Mouse (Mus musculus) embryonic stem cell, embryonic (primary cell): ENCODE data around the gene Ppargc1a.

ENCODE experiments used
- CTCF ChIA-PET, 4 experiments: fragments of 300-600 bp in 2 of 4; fragments of 350-600 bp in 2 of 4; sonication (Branson Sonifier 250); formaldehyde crosslinking; loops; one replicate each; lab custom pipeline; 2022; ENCODE audit warnings: inconsistent platforms in 2 of 4; lab: Charles Lee
- POLR2A ChIA-PET, 4 experiments: fragments of 300-600 bp in 2 of 4; fragments of 350-600 bp in 2 of 4; sonication (Branson Sonifier 250); formaldehyde crosslinking; loops; one replicate each; lab custom pipeline; 2022; ENCODE audit warnings: antibody characterized with exemption in 4 of 4, inconsistent platforms in 1 of 4; lab: Charles Lee

Ppargc1a gene

DNA sequence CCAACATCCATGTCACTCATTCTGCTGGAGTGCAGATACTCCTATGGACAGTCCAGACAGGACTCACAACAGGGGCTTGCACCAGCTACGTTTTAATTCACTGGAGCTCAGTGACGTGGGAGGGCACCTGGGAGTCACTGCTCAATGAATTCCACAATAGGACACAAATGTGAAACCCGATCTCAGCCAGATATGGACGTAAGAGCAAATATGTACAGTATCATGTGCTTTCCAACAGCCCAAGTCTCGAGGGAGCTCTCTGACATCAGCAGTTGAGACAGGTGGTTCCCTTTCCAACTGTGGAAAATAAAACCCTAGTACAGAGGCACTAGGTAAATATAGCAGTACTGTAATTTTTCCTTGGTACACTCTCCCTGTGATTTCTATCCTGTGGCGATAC is at the start of gene Ppargc1a:
Gene Ppargc1a, minus strand, starts transcription at position 68 of the 400 bp plus-strand sequence.
- POLR2A ChIA-PET: no interaction called here
- CTCF ChIA-PET: interaction anchor here in 1 of 4 experiments (0.6 kb wide), 1 partner anchor 46 kb away, joined by 3 read pairs; no protein-coding TSS in a partner anchor

GRCm38 (mm10) chr5:51616877-51617276 is 49.4 kb upstream of the Ppargc1a start:
- ChIA-PET POLR2A (no interaction called here), CTCF (no interaction called here)

GRCm38 (mm10) chr5:51612049-51612448 is 44.5 kb upstream of the Ppargc1a start:
- CTCF ChIA-PET: no interaction called here

GRCm38 (mm10) chr5:51607686-51608480 is 40.4 kb upstream of the Ppargc1a start:
- ChIA-PET CTCF (no interaction called here), POLR2A (no interaction called here)

More at GRCm38 (mm10) chr5:51612049-51612448, 44.5 kb upstream of the Ppargc1a start:
- POLR2A ChIA-PET: no interaction called here

DNA sequence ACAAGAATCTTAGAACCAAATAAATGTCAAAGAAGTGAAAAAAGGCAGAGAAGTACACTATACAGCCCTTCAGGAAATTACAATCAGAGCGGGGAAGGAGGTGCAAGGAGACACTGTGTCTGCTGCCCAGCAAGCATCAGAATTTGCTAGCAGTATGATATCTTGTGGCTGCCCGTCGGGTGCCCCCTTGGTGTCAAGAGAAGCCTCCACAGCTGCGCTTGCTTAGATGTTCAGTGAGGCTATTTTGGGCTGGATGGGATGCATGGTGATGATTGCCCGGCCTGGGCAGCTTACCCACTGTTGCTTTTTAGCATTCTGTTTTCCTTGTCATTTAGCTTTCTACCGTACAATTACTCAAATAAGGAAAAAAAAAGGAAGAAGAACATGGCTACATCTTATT is 32.0 kb upstream of the Ppargc1a start:
- CTCF ChIA-PET: no interaction called here
- POLR2A ChIA-PET: no interaction called here

- POLR2A ChIA-PET: no interaction called here
- CTCF ChIA-PET: no interaction called here
Observed at GRCm38 (mm10) chr5:51595644-51596043, 28.1 kb upstream of the Ppargc1a start.

- CTCF ChIA-PET: no interaction called here
- POLR2A ChIA-PET: no interaction called here
Observed at GRCm38 (mm10) chr5:51592206-51592605, 24.7 kb upstream of the Ppargc1a start.

GRCm38 (mm10) chr5:51591537-51592154 is 24.1 kb upstream of the Ppargc1a start:
- ChIA-PET CTCF (no interaction called here), POLR2A (no interaction called here)

DNA sequence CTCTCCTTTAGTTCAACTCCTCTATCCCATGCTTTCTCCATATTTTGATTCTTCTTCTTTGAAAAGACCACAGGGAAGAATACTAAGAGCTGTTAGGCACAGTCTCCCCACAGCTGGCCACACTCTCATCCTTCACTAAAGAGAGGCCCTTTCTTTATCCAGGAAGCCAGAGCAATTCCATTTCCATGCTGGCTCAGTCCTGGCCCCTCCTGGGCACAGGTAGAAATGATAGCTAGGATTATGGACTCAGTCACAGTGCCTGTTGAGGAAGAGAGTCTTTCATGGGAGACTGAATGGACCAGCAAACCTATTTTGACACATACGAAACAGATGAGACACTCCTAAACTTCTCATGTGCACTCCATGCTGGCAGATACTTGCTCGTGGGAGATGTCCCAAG is 18.7 kb upstream of the Ppargc1a start:
- POLR2A ChIA-PET: no interaction called here
- CTCF ChIA-PET: no interaction called here

- ChIA-PET POLR2A (no interaction called here), CTCF (no interaction called here)
Observed at GRCm38 (mm10) chr5:51584987-51585386, 17.5 kb upstream of the Ppargc1a start.

DNA sequence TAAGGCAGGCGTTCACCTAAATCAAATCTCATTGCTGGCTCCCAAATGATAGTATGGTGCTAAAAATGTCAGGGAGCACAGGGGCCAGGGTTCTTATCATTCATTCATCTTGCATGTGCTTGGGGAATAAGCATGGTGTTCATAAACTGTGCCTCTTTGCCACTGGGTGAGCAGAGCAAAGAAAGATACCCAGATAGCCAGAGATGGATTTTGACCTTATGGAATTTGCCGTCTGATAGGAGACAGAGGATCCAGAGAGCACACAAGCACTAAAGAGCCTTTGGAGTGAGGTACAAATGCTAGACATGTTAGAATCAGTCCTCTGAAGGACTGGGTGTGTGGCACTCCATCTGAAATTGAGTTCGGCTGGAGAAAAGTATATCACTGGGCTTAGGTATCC is 16.7 kb upstream of the Ppargc1a start:
- ChIA-PET POLR2A (no interaction called here), CTCF (no interaction called here)

GRCm38 (mm10) chr5:51583632-51584031 is 16.1 kb upstream of the Ppargc1a start:
- POLR2A ChIA-PET: interaction anchor here in 1 of 4 experiments (0.9 kb wide), 1 partner anchor 996 kb away, joined by 6 read pairs; no protein-coding TSS in a partner anchor
- CTCF ChIA-PET: no interaction called here

DNA sequence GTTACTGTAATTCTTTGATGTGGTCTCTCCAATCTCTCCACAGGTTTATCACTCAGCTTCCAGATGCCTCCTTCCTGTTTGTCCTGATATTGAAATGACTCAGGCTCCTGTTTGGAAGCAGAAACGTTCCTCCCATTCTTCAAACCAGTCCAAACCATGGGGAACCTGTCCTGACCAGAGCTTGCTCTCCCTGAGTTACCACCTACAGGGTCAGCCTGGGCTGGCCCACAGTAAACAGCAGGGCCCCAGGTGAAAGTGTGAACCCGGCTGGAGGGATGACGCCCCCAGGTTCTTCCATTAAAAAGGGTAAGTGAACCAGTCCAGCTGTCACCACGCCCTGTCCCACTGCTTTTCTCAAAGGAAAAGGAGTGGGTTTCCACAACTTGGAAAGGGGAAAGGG is 15.5 kb upstream of the Ppargc1a start:
- ChIA-PET POLR2A (interaction anchor here in 1 of 4 experiments (0.9 kb wide), 1 partner anchor 997 kb away, joined by 6 read pairs; no protein-coding TSS in a partner anchor), CTCF (no interaction called here)

GRCm38 (mm10) chr5:51582618-51583017 is 15.1 kb upstream of the Ppargc1a start:
- POLR2A ChIA-PET: interaction anchor here in 1 of 4 experiments (0.9 kb wide), 1 partner anchor 997 kb away, joined by 6 read pairs; no protein-coding TSS in a partner anchor
- CTCF ChIA-PET: no interaction called here

DNA sequence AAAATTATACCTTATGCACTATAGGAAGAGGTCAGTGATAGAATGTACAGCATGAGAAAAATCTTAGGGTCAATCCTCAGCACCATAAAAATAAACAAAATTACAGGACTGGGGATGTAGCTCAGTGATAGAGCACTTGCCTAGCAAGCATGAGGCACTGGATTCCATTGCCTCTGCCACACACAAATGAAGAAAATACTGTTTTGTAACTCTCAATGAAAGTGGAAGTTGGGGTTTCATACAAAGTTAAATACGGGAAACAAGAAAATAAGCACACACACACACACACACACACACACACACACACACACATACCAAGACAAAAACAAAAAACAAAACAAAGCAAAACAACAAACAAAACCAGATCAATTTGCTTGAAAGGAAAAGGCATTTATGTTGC is 10.1 kb upstream of the Ppargc1a start:
- CTCF ChIA-PET: no interaction called here
- POLR2A ChIA-PET: no interaction called here

DNA sequence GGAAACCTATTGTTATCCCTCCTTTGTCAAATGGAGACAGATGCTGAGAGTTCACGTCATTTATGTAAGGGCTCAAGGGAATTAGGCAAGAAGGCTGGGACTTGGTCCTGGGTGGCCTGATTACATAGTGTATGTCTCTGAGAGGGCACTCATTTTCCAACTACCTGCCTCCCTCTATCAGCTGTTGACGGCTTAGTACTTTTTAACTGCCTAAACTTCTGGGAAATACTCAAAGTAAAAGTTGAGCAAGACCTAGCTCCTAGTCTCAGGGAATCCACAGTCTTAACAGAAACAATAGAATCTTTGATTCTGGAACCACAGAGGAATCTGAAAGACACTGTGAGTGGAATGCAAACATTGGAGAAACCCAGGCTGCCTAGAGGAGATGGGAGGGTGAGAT is 6.2 kb upstream of the Ppargc1a start:
- ChIA-PET CTCF (no interaction called here), POLR2A (no interaction called here)

- ChIA-PET POLR2A (no interaction called here), CTCF (interaction anchor here in 1 of 4 experiments (0.5 kb wide), 1 partner anchor 304 kb away, joined by 8 read pairs; no protein-coding TSS in a partner anchor)
Observed at GRCm38 (mm10) chr5:51568198-51568690, 718 bp upstream of the Ppargc1a start.

DNA sequence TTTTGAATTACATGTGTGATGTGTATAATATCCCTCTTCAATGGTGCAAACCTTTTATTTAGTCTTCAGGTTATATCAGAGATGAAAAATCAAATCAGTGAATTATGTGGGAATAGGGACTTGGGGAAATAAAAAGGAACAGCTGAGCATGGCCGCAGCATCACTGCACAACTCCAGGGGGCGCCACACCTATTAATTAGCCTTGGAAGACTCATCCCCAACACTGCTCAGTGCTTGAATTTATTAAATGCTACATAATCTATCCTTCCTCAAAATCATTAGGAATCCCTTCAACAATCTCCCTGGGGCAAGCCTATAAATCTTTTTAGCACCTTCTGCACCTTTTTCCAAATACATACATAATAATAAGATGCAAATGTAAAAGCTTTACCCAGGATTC is 1.9 kb downstream of the Ppargc1a start:
- ChIA-PET CTCF (no interaction called here), POLR2A (no interaction called here)

DNA sequence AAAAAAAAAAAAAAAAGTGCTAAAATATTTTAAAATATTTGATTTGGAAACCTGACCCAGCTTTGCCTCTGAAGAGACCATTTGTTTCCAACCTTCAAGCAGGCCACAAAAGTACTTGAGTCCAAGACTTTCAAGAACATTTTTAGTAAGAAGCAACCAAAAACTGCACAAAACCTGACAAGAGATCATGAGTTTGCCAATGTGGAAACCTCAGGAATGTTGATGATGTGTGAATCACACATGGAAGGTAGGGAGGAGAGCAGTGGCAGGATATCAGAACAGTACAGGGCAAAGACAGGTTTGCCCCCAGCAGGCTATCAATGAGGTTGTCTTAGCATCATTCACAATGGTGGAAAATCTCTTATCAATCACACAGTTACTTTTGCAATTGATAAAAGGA is 2.5 kb downstream of the Ppargc1a start:
- ChIA-PET CTCF (no interaction called here), POLR2A (no interaction called here)

- POLR2A ChIA-PET: no interaction called here
- CTCF ChIA-PET: no interaction called here
Observed at GRCm38 (mm10) chr5:51563574-51563973, 4.0 kb downstream of the Ppargc1a start.
